Mouse (Mus musculus): ENCODE data around the gene Psmb4. TPM values are rescaled to one million over a fixed set of nuclear protein-coding genes. Genes with fewer than 3 reads are reported as not detected.

Gene Psmb4
- polyA plus RNA-seq, 1 experiment from 2014 or later, result 355 TPM

DNA sequence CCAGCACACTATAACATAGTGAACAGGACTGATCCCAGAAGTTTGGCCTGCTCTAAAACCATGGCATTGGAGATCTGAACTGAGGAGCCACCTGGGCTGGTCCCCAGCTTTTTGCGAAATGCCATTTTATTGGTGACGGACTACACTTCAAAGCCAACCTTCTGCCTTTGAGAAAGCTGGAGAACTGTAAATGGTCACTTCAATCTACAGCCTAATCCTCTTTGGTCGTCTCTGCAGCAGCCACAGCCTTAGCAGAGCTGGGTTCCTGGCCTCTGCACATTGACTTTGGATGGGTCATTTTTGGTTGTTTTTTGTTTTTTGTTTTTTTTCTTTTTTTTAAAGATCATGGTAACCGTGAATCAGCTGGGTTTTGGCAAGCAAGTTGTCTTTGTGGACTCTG lies 4.9 kb downstream of the Psmb4 start:
- Histone ChIP-seq H3K27ac (ENCODE audit: low read depth, low read length) (no peak overlapping the region), H3K4me2 (replicated peaks; ENCODE audit: low read depth, low read length) (no peak overlapping the region), H3K4me3 (ENCODE audit: low read length) (no peak overlapping the region), H3K9ac (ENCODE audit: low read depth, low read length) (no peak overlapping the region), H3K9me3 (ENCODE audit: control insufficient read depth, low read length) (no peaks in the 10 kb centered on the region), H3K27me3 (ENCODE audit: control insufficient read depth, insufficient read depth, low read length) (no peaks in the 10 kb centered on the region), H3K4me1 (ENCODE audit: control insufficient read depth, insufficient read depth, low read length) (peaks cover 5% of the 10 kb centered on the region; the same call in 1 of the 2 replicates), H3K36me3 (ENCODE audit: control insufficient read depth, insufficient read depth, low read length) (peaks cover 85% of the 10 kb centered on the region)
- 65% methylated on average over 4 of the region's 4 CpGs for WGBS
- ATAC-seq (ENCODE audit: low FRiP score, low TSS enrichment), result no peak

DNA sequence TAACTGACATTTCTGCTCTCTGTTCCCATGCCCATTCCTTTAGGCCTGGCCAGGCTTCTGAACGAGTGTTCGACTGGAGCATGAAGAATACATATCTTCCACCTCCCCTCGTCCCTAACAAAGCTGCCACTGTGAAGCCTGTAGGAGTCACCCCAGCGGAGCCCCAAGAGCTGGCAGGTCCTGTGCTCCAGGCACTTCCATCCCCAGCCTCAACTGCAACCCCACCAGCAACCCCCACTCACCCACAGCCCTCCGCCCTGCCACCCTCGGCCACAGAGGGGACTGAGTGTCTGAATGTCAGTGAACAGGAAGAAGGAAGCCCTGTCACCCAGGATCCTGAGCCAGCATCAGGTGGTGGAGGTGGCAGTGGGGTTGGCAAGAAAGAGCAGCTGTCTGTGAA lies 8.1 kb downstream of the Psmb4 start:
- Histone ChIP-seq H3K4me3 (ENCODE audit: low read length) (no peak overlapping the region), H3K9ac (ENCODE audit: low read depth, low read length) (no peak overlapping the region), H3K4me1 (ENCODE audit: control insufficient read depth, insufficient read depth, low read length) (no peaks in the 10 kb centered on the region), H3K9me3 (ENCODE audit: control insufficient read depth, low read length) (no peaks in the 10 kb centered on the region), H3K36me3 (ENCODE audit: control insufficient read depth, insufficient read depth, low read length) (peaks cover 97% of the 10 kb centered on the region), H3K4me2 (replicated peaks; ENCODE audit: low read depth, low read length) (no peak overlapping the region), H3K27me3 (ENCODE audit: control insufficient read depth, insufficient read depth, low read length) (no peaks in the 10 kb centered on the region), H3K27ac (ENCODE audit: low read depth, low read length) (no peak overlapping the region)
- WGBS, result 94% methylated on average over 6 of the region's 6 CpGs
- no peak for ATAC-seq (ENCODE audit: low FRiP score, low TSS enrichment)

DNA sequence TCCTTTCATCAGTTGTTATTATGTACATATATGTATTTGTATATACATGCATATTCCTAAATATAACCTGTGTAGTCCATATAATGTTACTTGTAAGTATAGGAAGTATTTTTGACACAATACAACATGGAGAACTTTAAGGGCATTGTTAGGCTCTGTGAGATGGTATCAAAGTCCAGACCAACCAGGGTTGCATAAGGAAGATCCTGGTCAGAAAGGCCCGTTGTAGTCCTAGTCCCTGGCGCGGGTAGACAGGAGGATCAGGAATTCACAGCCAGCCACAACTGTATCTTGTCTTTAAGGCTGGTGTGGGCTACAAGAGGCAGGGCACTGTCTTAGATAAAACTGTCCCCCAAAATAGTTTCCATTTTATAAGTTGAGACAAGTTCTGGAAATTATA lies 17.8 kb downstream of the Psmb4 start:
- H3K27ac ChIP-seq (ENCODE audit: low read depth, low read length), result no peak overlapping the region
- peaks cover 79% of the 10 kb centered on the region for H3K36me3 ChIP-seq (ENCODE audit: control insufficient read depth, insufficient read depth, low read length)
- H3K9ac ChIP-seq (ENCODE audit: low read depth, low read length), result no peak overlapping the region
- 99% methylated on average over 3 of the region's 3 CpGs for WGBS
- no peak overlapping the region for H3K4me2 ChIP-seq (replicated peaks; ENCODE audit: low read depth, low read length)
- H3K27me3 ChIP-seq (ENCODE audit: control insufficient read depth, insufficient read depth, low read length), result no peaks in the 10 kb centered on the region
- no peak for ATAC-seq (ENCODE audit: low FRiP score, low TSS enrichment)
- H3K9me3 ChIP-seq (ENCODE audit: control insufficient read depth, low read length), result no peaks in the 10 kb centered on the region
- H3K4me1 ChIP-seq (ENCODE audit: control insufficient read depth, insufficient read depth, low read length), result no peaks in the 10 kb centered on the region
- no peak overlapping the region for H3K4me3 ChIP-seq (ENCODE audit: low read length)

DNA sequence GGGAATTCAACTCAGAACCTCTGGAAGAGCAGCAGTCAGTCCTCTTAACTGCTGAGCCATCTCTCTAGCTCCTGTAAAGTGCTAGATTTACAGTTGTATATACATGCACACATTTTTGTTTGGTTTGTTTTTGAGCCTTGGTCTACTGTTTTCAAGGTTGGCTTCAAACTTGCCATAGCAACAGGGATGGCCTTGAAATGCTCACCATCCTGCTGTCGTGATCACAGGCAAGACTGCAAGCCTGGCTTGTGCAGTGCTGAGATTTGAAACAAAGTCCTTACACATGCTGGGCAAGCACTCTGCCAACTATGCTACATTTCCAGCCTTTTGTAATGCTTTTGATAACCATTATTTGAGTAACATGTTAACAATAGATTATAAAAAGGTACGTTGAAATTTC lies 27.3 kb downstream of the Psmb4 start:
- WGBS, result 85% methylated on average over 2 of the region's 2 CpGs
- peaks cover 61% of the 10 kb centered on the region for H3K36me3 ChIP-seq (ENCODE audit: control insufficient read depth, insufficient read depth, low read length)
- no peak for ATAC-seq (ENCODE audit: low FRiP score, low TSS enrichment)
- no peak overlapping the region for H3K4me3 ChIP-seq (ENCODE audit: low read length)
- no peak overlapping the region for H3K27ac ChIP-seq (ENCODE audit: low read depth, low read length)
- H3K4me2 ChIP-seq (replicated peaks; ENCODE audit: low read depth, low read length), result no peak overlapping the region
- no peaks in the 10 kb centered on the region for H3K4me1 ChIP-seq (ENCODE audit: control insufficient read depth, insufficient read depth, low read length)
- no peaks in the 10 kb centered on the region for H3K27me3 ChIP-seq (ENCODE audit: control insufficient read depth, insufficient read depth, low read length)
- no peak overlapping the region for H3K9ac ChIP-seq (ENCODE audit: low read depth, low read length)
- no peaks in the 10 kb centered on the region for H3K9me3 ChIP-seq (ENCODE audit: control insufficient read depth, low read length)

DNA sequence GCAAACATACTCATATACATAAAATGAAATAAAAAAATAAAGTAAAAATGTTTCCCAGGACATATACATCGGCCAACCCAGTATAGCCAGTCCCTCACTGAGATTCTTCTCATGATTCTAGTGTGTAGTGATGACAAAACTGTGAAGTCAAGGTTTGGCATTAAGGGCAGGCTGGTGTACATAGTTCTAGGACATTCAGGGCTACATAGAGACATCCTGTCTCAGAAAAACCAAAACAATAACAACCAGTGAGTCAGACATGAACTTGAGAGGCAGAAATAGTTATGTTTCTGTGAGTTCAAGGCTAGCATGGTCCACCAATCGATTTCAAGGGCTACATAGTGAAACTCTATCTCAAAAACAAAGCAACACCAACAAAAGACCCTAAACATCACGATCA lies 34.5 kb downstream of the Psmb4 start:
- H3K9ac ChIP-seq (ENCODE audit: low read depth, low read length), result no peak overlapping the region
- no peak overlapping the region for H3K4me3 ChIP-seq (ENCODE audit: low read length)
- H3K27ac ChIP-seq (ENCODE audit: low read depth, low read length), result no peak overlapping the region
- no peak overlapping the region for H3K4me2 ChIP-seq (replicated peaks; ENCODE audit: low read depth, low read length)
- ATAC-seq (ENCODE audit: low FRiP score, low TSS enrichment), result no peak
- peaks cover 5% of the 10 kb centered on the region; the same call in 1 of the 2 replicates for H3K4me1 ChIP-seq (ENCODE audit: control insufficient read depth, insufficient read depth, low read length)
- no peaks in the 10 kb centered on the region for H3K27me3 ChIP-seq (ENCODE audit: control insufficient read depth, insufficient read depth, low read length)
- peaks cover 31% of the 10 kb centered on the region for H3K36me3 ChIP-seq (ENCODE audit: control insufficient read depth, insufficient read depth, low read length)
- H3K9me3 ChIP-seq (ENCODE audit: control insufficient read depth, low read length), result no peaks in the 10 kb centered on the region
- WGBS, result 82% methylated on average over 3 of the region's 3 CpGs

DNA sequence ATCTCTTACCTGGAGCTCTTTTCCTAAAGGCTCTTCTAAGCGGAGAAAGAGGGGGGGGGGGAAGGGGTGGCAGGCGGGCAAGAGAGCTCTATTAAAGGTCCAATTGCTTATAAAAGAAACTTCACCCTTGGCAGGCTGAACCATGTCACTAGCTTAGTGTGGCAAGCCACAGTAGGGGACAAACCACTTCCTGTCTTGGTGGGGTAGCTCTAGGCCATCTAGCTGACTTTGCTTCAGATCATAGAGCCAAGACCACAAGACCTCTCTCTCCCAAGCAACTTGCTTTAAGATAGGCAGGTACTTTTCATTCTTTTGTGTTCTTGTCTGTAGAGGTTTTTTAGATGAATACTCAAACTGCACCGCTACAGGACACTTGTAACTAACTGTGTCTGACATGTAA lies 35.0 kb downstream of the Psmb4 start:
- Histone ChIP-seq H3K4me1 (ENCODE audit: control insufficient read depth, insufficient read depth, low read length) (peaks cover 5% of the 10 kb centered on the region; the same call in 1 of the 2 replicates), H3K9me3 (ENCODE audit: control insufficient read depth, low read length) (no peaks in the 10 kb centered on the region), H3K9ac (ENCODE audit: low read depth, low read length) (no peak overlapping the region), H3K27me3 (ENCODE audit: control insufficient read depth, insufficient read depth, low read length) (no peaks in the 10 kb centered on the region), H3K36me3 (ENCODE audit: control insufficient read depth, insufficient read depth, low read length) (peaks cover 26% of the 10 kb centered on the region), H3K4me2 (replicated peaks; ENCODE audit: low read depth, low read length) (no peak overlapping the region), H3K27ac (ENCODE audit: low read depth, low read length) (no peak overlapping the region), H3K4me3 (ENCODE audit: low read length) (no peak overlapping the region)
- ATAC-seq (ENCODE audit: low FRiP score, low TSS enrichment), result no peak
- 71% methylated on average over 3 of the region's 3 CpGs for WGBS

DNA sequence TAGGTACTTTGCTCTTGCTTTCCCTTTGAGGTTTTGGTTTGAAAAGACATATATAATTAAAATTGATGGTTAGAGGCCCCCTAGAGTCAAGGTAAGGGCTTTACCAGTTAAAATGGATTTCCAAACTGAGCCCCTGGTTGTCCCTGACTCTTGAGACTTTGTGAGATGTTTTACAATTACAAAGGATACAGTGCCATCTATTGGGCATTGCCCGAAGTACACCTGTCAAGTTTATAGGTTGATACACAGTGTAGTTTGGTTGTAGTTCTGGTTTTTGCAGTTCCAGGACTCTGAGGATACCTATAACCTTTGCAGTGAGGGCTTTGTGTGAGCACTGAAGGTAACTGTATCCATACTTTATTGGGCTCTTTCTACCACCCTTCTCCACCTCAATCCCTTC lies 37.4 kb downstream of the Psmb4 start:
- no peak overlapping the region for H3K4me2 ChIP-seq (replicated peaks; ENCODE audit: low read depth, low read length)
- H3K27ac ChIP-seq (ENCODE audit: low read depth, low read length), result no peak overlapping the region
- WGBS, result 21% methylated on average over 1 of the region's 1 CpGs
- peaks cover 4% of the 10 kb centered on the region for H3K36me3 ChIP-seq (ENCODE audit: control insufficient read depth, insufficient read depth, low read length)
- no peaks in the 10 kb centered on the region for H3K9me3 ChIP-seq (ENCODE audit: control insufficient read depth, low read length)
- peaks cover 5% of the 10 kb centered on the region; the same call in 1 of the 2 replicates for H3K4me1 ChIP-seq (ENCODE audit: control insufficient read depth, insufficient read depth, low read length)
- no peaks in the 10 kb centered on the region for H3K27me3 ChIP-seq (ENCODE audit: control insufficient read depth, insufficient read depth, low read length)
- no peak overlapping the region for H3K4me3 ChIP-seq (ENCODE audit: low read length)
- no peak overlapping the region for H3K9ac ChIP-seq (ENCODE audit: low read depth, low read length)
- ATAC-seq (ENCODE audit: low FRiP score, low TSS enrichment), result no peak

DNA sequence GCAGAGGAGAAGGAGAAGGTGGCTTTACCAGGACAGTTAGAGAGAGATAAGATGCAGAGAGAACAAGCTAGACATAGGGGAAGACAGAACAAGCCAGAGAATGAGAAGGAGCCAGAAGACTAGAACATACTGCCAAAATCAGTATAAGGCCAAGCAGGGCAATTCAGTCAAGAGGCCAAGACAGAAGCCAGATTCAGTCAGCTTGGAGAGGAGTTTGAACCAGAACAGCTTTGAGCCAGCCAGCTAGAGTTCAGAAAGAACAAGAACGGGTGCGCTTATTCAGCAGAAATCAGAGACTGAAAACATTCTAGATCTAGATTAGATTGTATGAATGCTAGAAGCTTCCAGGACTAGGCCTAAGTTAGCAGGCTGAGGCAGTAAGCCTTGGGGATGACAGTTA lies 39.4 kb downstream of the Psmb4 start:
- ATAC-seq (ENCODE audit: low FRiP score, low TSS enrichment), result no peak
- peaks cover 5% of the 10 kb centered on the region; the same call in 1 of the 2 replicates for H3K4me1 ChIP-seq (ENCODE audit: control insufficient read depth, insufficient read depth, low read length)
- no peaks in the 10 kb centered on the region for H3K36me3 ChIP-seq (ENCODE audit: control insufficient read depth, insufficient read depth, low read length)
- no peak overlapping the region for H3K27ac ChIP-seq (ENCODE audit: low read depth, low read length)
- no peak overlapping the region for H3K4me3 ChIP-seq (ENCODE audit: low read length)
- no peak overlapping the region for H3K9ac ChIP-seq (ENCODE audit: low read depth, low read length)
- no peak overlapping the region for H3K4me2 ChIP-seq (replicated peaks; ENCODE audit: low read depth, low read length)
- H3K9me3 ChIP-seq (ENCODE audit: control insufficient read depth, low read length), result no peaks in the 10 kb centered on the region
- no peaks in the 10 kb centered on the region for H3K27me3 ChIP-seq (ENCODE audit: control insufficient read depth, insufficient read depth, low read length)
- WGBS, result 100% methylated on average over 2 of the region's 2 CpGs

DNA sequence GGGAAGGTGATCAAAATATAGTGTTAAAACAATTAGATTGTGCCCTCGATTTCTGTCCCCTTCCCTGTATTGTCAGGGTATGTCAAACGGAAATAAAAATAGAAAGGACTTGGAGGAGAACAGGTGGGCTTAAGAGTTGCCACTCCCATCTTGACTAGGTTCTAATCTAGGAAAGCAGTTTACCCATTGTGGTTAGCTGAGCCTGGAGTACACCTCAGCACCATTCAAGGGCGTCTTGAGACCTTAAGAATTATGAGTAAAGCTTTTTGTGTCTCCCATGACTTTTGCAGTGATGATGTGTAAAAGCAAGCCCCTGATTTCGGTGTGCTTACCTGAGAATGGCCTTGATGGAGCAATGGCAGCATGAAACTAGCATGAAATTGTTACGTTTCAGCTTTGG lies 47.7 kb downstream of the Psmb4 start:
- H3K27me3 ChIP-seq (ENCODE audit: control insufficient read depth, insufficient read depth, low read length), result no peaks in the 10 kb centered on the region
- peak overlapping the region; percentile 76 for H3K4me2 ChIP-seq (replicated peaks; ENCODE audit: low read depth, low read length)
- peak overlapping the region; percentile 75 for H3K4me3 ChIP-seq (ENCODE audit: low read length)
- H3K9me3 ChIP-seq (ENCODE audit: control insufficient read depth, low read length), result no peaks in the 10 kb centered on the region
- 69% methylated on average over 5 of the region's 5 CpGs for WGBS
- peaks cover 13% of the 10 kb centered on the region; the same call in 1 of the 2 replicates for H3K4me1 ChIP-seq (ENCODE audit: control insufficient read depth, insufficient read depth, low read length)
- H3K27ac ChIP-seq (ENCODE audit: low read depth, low read length), result no peak overlapping the region
- no peaks in the 10 kb centered on the region for H3K36me3 ChIP-seq (ENCODE audit: control insufficient read depth, insufficient read depth, low read length)
- ATAC-seq (ENCODE audit: low FRiP score, low TSS enrichment), result no peak
- H3K9ac ChIP-seq (ENCODE audit: low read depth, low read length), result peak overlapping the region; percentile 94; the same call in 1 of the 2 replicates
